Mouse (Mus musculus): Measurements from ENCODE around the gene Map7d2. TPM values are rescaled to one million over a fixed set of nuclear protein-coding genes. Genes with fewer than 3 reads are reported as not detected.

The Map7d2 gene
- polyA plus RNA-seq, 1 experiment from 2014 or later: 0.29 TPM

GRCm38 (mm10) chrX:159503181-159503580 is 88.8 kb downstream of the Map7d2 start:
- 33% methylated on average over 2 of the region's 2 CpGs for WGBS
- H3K36me3 ChIP-seq (ENCODE audit: control insufficient read depth, insufficient read depth, low read length): no peaks in the 10 kb centered on the region
- H3K27ac ChIP-seq (ENCODE audit: low read depth, low read length): no peak overlapping the region
- H3K9ac ChIP-seq (ENCODE audit: low read depth, low read length): no peak overlapping the region
- peaks cover 3% of the 10 kb centered on the region; the same call in 1 of the 2 replicates for H3K27me3 ChIP-seq (replicated peaks; ENCODE audit: control insufficient read depth, insufficient read depth, low read length)
- H3K4me1 ChIP-seq (replicated peaks; ENCODE audit: control insufficient read depth, insufficient read depth, low read length): no peaks in the 10 kb centered on the region
- DNase-seq (ENCODE audit: low spot score): no peak
- no peak overlapping the region for H3K4me3 ChIP-seq (ENCODE audit: low read depth, low read length)
- H3K4me2 ChIP-seq: no peak overlapping the region
- ATAC-seq (replicated peaks; ENCODE audit: low FRiP score): no peak
- H3K9me3 ChIP-seq (ENCODE audit: control insufficient read depth, low read length): no peaks in the 10 kb centered on the region

- H3K9me3 ChIP-seq (ENCODE audit: control insufficient read depth, low read length): no peaks in the 10 kb centered on the region
- no peaks in the 10 kb centered on the region for H3K27me3 ChIP-seq (replicated peaks; ENCODE audit: control insufficient read depth, insufficient read depth, low read length)
- no peaks in the 10 kb centered on the region for H3K4me1 ChIP-seq (replicated peaks; ENCODE audit: control insufficient read depth, insufficient read depth, low read length)
- no peak overlapping the region for H3K9ac ChIP-seq (ENCODE audit: low read depth, low read length)
- H3K27ac ChIP-seq (ENCODE audit: low read depth, low read length): no peak overlapping the region
- H3K36me3 ChIP-seq (ENCODE audit: control insufficient read depth, insufficient read depth, low read length): no peaks in the 10 kb centered on the region
- WGBS: 55% methylated on average over 19 of the region's 19 CpGs
- ATAC-seq (replicated peaks; ENCODE audit: low FRiP score): no peak
- no peak for DNase-seq (ENCODE audit: low spot score)
- no peak overlapping the region for H3K4me3 ChIP-seq (ENCODE audit: low read depth, low read length)
- 0 out of 2 replicates have a peak overlapping the region, but pooled peaks have one; percentile 7 for H3K4me2 ChIP-seq
Measured at GRCm38 (mm10) chrX:159508331-159509036, 94.1 kb downstream of the Map7d2 start.

GRCm38 (mm10) chrX:159509042-159509441 is 94.7 kb downstream of the Map7d2 start:
- no peak for DNase-seq (ENCODE audit: low spot score)
- H3K9me3 ChIP-seq (ENCODE audit: control insufficient read depth, low read length): no peaks in the 10 kb centered on the region

GRCm38 (mm10) chrX:159509847-159510715 is 95.7 kb downstream of the Map7d2 start:
- no peaks in the 10 kb centered on the region for H3K4me1 ChIP-seq (replicated peaks; ENCODE audit: control insufficient read depth, insufficient read depth, low read length)
- no peak overlapping the region for H3K9ac ChIP-seq (ENCODE audit: low read depth, low read length)
- H3K27me3 ChIP-seq (replicated peaks; ENCODE audit: control insufficient read depth, insufficient read depth, low read length): no peaks in the 10 kb centered on the region
- no peak for DNase-seq (ENCODE audit: low spot score)
- H3K4me3 ChIP-seq (ENCODE audit: low read depth, low read length): peak overlapping the region; percentile 20; the same call in 1 of the 2 replicates
- H3K9me3 ChIP-seq (ENCODE audit: control insufficient read depth, low read length): no peaks in the 10 kb centered on the region
- ATAC-seq (replicated peaks; ENCODE audit: low FRiP score): no peak
- no peaks in the 10 kb centered on the region for H3K36me3 ChIP-seq (ENCODE audit: control insufficient read depth, insufficient read depth, low read length)
- peak overlapping the region; percentile 10 for H3K4me2 ChIP-seq
- H3K27ac ChIP-seq (ENCODE audit: low read depth, low read length): no peak overlapping the region
- 73% methylated on average over 19 of the region's 19 CpGs for WGBS

More at GRCm38 (mm10) chrX:159509042-159509441, 94.7 kb downstream of the Map7d2 start:
- no peak overlapping the region for H3K4me3 ChIP-seq (ENCODE audit: low read depth, low read length)
- H3K36me3 ChIP-seq (ENCODE audit: control insufficient read depth, insufficient read depth, low read length): no peaks in the 10 kb centered on the region
- ATAC-seq (replicated peaks; ENCODE audit: low FRiP score): no peak
- no peaks in the 10 kb centered on the region for H3K27me3 ChIP-seq (replicated peaks; ENCODE audit: control insufficient read depth, insufficient read depth, low read length)
- no peaks in the 10 kb centered on the region for H3K4me1 ChIP-seq (replicated peaks; ENCODE audit: control insufficient read depth, insufficient read depth, low read length)
- no peak overlapping the region for H3K4me2 ChIP-seq
- no peak overlapping the region for H3K9ac ChIP-seq (ENCODE audit: low read depth, low read length)
- WGBS: 60% methylated on average over 4 of the region's 4 CpGs
- H3K27ac ChIP-seq (ENCODE audit: low read depth, low read length): no peak overlapping the region

GRCm38 (mm10) chrX:159510716-159511051 is 96.3 kb downstream of the Map7d2 start:
- Histone ChIP-seq H3K9me3 (ENCODE audit: control insufficient read depth, low read length) (no peaks in the 10 kb centered on the region), H3K27me3 (replicated peaks; ENCODE audit: control insufficient read depth, insufficient read depth, low read length) (no peaks in the 10 kb centered on the region), H3K36me3 (ENCODE audit: control insufficient read depth, insufficient read depth, low read length) (no peaks in the 10 kb centered on the region), H3K4me2 (peak overlapping the region; percentile 10), H3K4me1 (replicated peaks; ENCODE audit: control insufficient read depth, insufficient read depth, low read length) (no peaks in the 10 kb centered on the region), H3K9ac (ENCODE audit: low read depth, low read length) (no peak overlapping the region), H3K4me3 (ENCODE audit: low read depth, low read length) (peak overlapping the region; percentile 20; the same call in 1 of the 2 replicates), H3K27ac (ENCODE audit: low read depth, low read length) (no peak overlapping the region)
- no peak for ATAC-seq (replicated peaks; ENCODE audit: low FRiP score)
- DNase-seq (ENCODE audit: low spot score): no peak
- WGBS: 66% methylated on average over 9 of the region's 9 CpGs

- ATAC-seq (replicated peaks; ENCODE audit: low FRiP score): no peak
- Histone ChIP-seq H3K4me2 (no peak overlapping the region), H3K9me3 (ENCODE audit: control insufficient read depth, low read length) (no peaks in the 10 kb centered on the region), H3K9ac (ENCODE audit: low read depth, low read length) (no peak overlapping the region), H3K27me3 (replicated peaks; ENCODE audit: control insufficient read depth, insufficient read depth, low read length) (no peaks in the 10 kb centered on the region), H3K36me3 (ENCODE audit: control insufficient read depth, insufficient read depth, low read length) (no peaks in the 10 kb centered on the region), H3K4me3 (ENCODE audit: low read depth, low read length) (no peak overlapping the region), H3K27ac (ENCODE audit: low read depth, low read length) (no peak overlapping the region), H3K4me1 (replicated peaks; ENCODE audit: control insufficient read depth, insufficient read depth, low read length) (no peaks in the 10 kb centered on the region)
- no peak for DNase-seq (ENCODE audit: low spot score)
- WGBS: 83% methylated on average over 6 of the region's 6 CpGs
Measured at GRCm38 (mm10) chrX:159515599-159515998, 101.2 kb downstream of the Map7d2 start.

GRCm38 (mm10) chrX:159521780-159522179 is 107.4 kb downstream of the Map7d2 start:
- Histone ChIP-seq H3K36me3 (ENCODE audit: control insufficient read depth, insufficient read depth, low read length) (no peaks in the 10 kb centered on the region), H3K9ac (ENCODE audit: low read depth, low read length) (no peak overlapping the region), H3K4me3 (ENCODE audit: low read depth, low read length) (no peak overlapping the region), H3K9me3 (ENCODE audit: control insufficient read depth, low read length) (no peaks in the 10 kb centered on the region), H3K27me3 (replicated peaks; ENCODE audit: control insufficient read depth, insufficient read depth, low read length) (no peaks in the 10 kb centered on the region; the same call in 1 of the 2 replicates), H3K4me2 (no peak overlapping the region), H3K27ac (ENCODE audit: low read depth, low read length) (no peak overlapping the region), H3K4me1 (replicated peaks; ENCODE audit: control insufficient read depth, insufficient read depth, low read length) (no peaks in the 10 kb centered on the region)
- DNase-seq (ENCODE audit: low spot score): no peak
- 65% methylated on average over 3 of the region's 3 CpGs for WGBS
- no peak for ATAC-seq (replicated peaks; ENCODE audit: low FRiP score)

GRCm38 (mm10) chrX:159522651-159523050 is 108.3 kb downstream of the Map7d2 start:
- 69% methylated on average over 4 of the region's 4 CpGs for WGBS
- H3K9ac ChIP-seq (ENCODE audit: low read depth, low read length): no peak overlapping the region
- H3K27me3 ChIP-seq (replicated peaks; ENCODE audit: control insufficient read depth, insufficient read depth, low read length): no peaks in the 10 kb centered on the region; the same call in 1 of the 2 replicates
- H3K4me2 ChIP-seq: no peak overlapping the region
- H3K27ac ChIP-seq (ENCODE audit: low read depth, low read length): no peak overlapping the region
- DNase-seq (ENCODE audit: low spot score) (no peak), ATAC-seq (replicated peaks; ENCODE audit: low FRiP score) (no peak)
- H3K36me3 ChIP-seq (ENCODE audit: control insufficient read depth, insufficient read depth, low read length): no peaks in the 10 kb centered on the region
- no peaks in the 10 kb centered on the region for H3K9me3 ChIP-seq (ENCODE audit: control insufficient read depth, low read length)
- H3K4me3 ChIP-seq (ENCODE audit: low read depth, low read length): no peak overlapping the region
- H3K4me1 ChIP-seq (replicated peaks; ENCODE audit: control insufficient read depth, insufficient read depth, low read length): no peaks in the 10 kb centered on the region

Data from liver, embryonic 11.5 days (tissue).